Mouse (Mus musculus): ENCODE measurements around the gene Asmt.

Gene Asmt

GRCm38 (mm10) chrX:170672594-170673092, at the start of gene Asmt:
Gene Asmt (plus strand): TSS chrX:170672644.
- no peak for DNase-seq

- DNase-seq = no peak
Observed at GRCm38 (mm10) chrX:170673233-170673951, 948 bp downstream of the Asmt start.

DNA sequence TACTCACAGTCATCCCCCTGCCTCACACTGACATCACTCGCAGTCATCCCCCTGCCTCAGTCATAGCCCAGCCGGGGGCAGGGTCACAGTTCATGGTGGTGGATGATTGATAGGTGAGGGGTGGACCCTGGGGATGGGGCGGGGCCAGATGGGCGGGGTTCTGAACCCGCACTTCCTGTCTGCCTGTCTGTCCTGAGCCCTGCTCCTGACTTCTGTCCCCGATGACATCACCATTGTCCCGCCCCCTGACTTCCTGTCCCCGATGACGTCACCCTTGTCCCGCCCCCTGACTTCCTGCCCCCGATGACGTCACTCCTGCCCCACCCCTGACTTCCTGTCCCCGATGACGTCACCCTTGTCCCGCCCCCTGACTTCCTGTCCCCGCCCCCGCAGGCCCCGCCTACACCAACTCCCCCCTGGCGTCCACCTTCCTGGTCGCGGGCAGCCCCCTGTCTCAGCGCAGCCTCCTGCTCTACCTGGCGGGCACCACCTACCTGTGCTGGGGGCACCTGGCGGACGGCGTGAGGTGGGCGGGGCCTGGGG, 1.9 kb downstream of the Asmt start:
- no peak for DNase-seq

DNA sequence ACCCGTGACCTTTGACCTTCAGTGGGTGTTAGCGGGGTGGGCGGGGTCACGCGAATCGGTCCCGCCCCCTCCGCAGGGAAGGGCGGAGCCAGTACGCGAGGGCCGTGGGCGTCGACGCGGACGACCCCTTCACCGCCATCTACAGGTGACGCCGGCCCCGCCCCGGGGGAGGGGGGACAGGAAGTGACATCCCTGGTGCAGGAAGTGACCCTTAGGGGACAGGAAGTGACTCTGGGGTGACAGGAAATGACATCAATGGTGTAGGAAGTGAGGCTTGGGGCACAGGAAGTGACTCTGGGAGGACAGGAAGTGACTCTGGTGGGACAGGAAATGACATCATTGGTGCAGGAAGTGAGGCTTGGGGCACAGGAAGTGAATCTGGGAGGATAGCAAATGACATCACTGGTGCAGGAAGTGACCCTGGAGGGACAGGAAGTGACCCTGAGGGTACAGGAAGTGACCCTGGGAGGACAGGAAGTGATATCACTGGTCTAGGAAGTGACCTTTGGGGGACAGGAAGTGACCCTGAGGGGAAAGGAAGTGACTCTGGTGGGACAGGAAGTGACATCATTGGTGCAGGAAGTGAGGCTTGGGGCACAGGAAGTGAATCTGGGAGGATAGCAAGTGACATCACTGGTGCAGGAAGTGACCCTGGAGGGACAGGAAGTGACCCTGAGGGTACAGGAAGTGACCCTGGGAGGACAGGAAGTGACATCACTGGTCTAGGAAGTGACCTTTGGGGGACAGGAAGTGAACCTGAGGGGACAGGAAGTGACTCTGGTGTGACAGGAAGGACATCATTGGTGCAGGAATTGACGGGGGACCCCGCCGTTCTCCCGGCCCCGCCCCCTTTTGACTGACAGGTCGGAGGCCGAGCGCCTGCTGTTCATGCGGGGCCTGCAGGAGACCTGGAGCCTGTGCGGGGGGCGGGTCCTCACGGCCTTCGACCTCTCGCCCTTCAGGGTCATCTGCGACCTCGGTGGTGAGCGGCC, 2.7 kb downstream of the Asmt start:
- DNase-seq = no peak

DNA sequence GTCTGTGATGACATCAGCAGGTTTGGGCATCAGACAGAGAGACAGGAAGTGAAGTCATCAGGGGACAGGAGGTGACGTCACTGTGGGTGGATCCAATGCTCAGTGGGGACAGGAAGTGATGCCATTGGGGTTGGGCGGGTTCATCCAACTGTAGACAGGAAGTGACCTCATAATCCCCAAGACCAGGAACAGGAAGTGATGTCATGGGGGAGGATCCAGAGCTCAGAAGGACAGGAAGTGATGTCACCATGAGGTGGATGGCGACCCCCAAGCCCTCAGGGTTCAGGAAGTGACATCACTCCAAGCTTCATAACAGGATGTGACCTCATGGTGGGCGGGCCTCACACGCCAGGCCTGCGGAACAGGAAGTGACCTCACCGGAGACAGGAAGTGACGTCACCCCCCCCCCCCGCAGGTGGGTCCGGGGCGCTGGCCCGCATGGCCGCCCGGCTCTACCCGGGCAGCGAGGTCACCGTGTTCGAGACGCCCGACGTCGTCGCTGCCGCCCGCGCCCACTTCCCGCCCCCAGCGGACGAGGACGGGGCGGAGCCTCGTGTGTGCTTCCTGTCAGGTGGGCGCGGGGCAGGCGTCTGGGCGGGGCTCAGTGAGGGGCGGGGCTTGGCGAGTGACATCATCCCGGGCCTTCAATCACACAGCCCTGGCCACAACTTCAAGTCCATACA, 3.6 kb downstream of the Asmt start:
- DNase-seq = no peak

- no peak for DNase-seq
Observed at GRCm38 (mm10) chrX:170676606-170677239, 4.3 kb downstream of the Asmt start.

- DNase-seq = no peak
Observed at GRCm38 (mm10) chrX:170677266-170677665, 4.8 kb downstream of the Asmt start.

DNA sequence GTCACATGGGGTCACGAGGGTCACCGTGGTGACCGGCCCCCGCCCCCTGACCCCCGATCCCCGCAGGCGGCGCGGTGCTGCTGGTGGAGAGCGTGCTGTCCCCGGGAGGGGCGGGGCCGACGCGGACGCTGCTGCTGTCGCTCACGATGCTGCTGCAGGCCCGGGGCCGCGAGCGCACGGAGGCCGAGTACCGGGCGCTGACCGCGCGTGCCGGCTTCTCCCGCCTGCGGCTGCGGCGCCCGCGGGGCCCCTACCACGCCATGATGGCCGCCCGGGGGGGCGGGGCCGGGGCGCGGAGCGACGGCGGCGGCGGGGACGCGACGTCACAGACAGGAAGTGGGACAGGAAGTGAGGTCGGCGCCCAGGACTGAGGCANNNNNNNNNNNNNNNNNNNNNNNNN, 5.2 kb downstream of the Asmt start:
- no peak for DNase-seq
